Mouse (Mus musculus) heart, postnatal 25 days (tissue): ENCODE measurements around the gene Vps45. TPM values are rescaled to one million over a fixed set of nuclear protein-coding genes. Genes with fewer than 3 reads are reported as not detected.

Experiments used
- DNase-seq: peaks from one replicate; pipeline ENCODE4 v3.0.0; 2022; ENCODE audit warnings: low spot score
- intact Hi-C: fragments of 180-260 bp; cut with DNase I; formaldehyde crosslinking; loops from one replicate; pipeline ENCODE4 v1.15.1; 2025
- total RNA-seq, 2 experiments: library from RNA; stranded (reverse); gene quantifications; 2 replicates each; pipeline ENCODE4 v1.2.3; 2021

The Vps45 gene
- total RNA-seq: 10 to 100 TPM; 20.5 to 26.0 TPM

DNA sequence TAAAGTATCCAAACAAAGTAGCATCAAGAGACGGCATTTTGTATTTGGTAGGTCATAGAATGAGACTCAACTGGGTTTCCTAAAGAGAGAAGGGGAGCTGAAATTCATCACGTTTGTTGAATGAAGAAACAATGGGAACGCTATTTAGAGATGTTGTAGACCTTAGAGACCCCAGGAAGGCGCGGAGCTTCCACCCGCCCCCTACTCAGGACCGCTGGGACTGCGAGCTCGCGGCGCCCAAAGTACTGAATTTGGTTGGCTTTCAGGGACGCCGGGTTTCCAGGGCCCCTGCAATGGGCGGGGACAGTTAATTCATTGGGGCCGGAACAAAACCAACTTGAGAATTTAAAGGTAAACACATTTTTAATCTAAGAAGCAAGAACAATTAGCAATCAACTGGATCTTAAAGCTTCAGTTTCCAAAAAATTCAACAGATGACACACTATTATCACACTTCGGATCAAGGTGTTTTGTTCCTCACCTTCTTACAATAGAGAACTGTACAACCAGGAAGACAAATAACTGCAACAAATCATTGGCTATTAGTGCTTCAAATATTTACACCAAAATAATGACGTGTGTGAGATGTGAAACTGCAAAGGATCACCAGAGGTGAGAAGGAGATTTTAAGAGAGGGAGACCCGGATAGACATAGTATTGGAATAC lies at the start of gene Vps45:
Vps45 (minus strand) TSS at position 236 of the 666 bp plus-strand sequence.
- intact Hi-C loops: loop anchor here (10.0 kb wide), 1 partner anchor 174 kb away; the partner anchor contains the start of gene Ciart
- peak; percentile 24 for DNase-seq

DNA sequence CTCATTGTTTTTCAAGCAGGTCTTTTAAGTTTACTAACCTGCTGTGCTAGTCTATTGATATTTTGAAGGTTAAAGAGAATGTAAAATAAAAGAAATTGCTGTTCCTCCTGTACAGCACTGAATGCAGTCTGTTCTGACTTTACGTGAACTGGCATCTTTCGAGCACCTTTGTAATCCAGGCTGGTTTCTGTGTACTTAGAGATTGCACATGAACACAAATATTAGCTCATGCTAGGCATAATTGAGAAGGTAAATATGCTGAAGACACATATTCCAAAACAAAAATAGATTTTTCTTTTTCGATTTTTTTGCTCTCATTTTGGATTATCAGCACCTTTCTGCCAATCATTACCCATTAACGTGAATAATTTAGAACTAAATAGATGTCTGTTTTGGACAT lies 47.9 kb upstream of the Vps45 start:
- intact Hi-C loops: loop anchor here (5.0 kb wide), 1 partner anchor 41 kb away; no protein-coding TSS in a partner anchor
- DNase-seq: no peak

DNA sequence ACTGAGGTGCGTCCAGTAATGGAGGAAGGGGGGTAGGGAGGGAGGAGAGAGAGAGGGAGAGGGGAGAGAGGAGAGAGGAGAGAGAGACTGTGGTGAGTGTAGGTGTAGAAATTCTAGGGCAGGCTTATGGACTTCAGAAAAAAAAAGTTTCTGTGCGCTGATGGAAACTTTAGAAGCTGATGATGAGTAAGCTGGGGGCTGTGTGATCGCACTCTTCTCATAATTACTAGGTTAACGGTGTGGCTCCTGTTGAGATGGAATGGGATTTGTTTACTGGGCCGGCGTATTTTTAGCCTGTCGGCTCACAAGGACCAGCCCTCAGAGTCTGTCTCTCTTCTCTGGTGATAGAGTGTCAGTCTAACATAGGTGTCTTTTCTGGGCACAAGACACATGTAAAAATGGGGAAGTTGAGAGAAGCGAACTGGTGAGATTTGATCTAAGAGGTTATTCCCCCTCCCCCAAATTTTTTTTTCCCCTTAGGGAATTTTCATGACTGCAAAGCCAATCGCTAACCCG lies 47.0 kb upstream of the Vps45 start:
- DNase-seq: no peak
- intact Hi-C loops: loop anchor here (5.0 kb wide), 1 partner anchor 42 kb away; no protein-coding TSS in a partner anchor

DNA sequence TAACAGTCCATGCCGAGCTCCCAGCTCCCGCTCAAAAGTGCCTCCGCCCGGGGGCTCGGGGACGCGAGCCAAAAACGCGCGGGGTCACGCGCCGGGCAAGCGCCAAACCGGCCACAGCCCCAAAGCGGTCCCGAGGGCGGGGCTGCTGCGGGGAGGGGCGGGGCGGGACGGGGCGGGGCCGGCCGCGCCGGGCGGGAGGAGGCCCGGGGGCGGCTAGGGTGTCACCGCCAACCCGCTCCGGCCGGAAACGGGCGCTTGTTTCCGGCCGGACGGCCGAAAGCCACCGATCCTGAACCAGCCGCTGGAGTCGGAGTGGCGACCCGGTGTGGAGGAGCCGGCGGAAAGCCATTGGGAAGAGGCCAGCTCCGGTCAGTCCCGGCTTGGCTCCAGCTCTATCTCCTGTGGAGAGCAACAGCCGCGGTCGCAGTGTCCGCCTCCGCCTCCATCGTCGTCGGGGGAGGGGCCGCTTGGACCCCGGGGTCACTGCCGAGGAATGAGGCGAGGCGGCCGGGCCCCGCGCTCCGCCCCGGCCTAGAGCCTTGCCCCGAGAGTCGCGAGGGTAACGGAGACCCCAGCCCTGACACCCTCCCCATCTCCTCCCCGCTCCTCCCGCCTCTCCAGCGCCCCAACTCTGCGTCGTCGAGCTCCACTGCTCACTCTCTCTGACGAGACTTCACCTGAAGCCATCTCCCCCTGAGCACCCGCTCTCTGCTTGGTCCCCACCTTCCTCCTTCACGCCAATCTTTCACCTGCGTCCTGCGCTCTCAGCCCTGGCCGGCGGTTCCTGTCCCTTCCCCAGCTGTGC lies 46.2 kb upstream of the Vps45 start, which contains the start of gene Otud7b:
Otud7b (plus strand) TSS at position 267 of the 805 bp plus-strand sequence.
- peak; percentile 67 for DNase-seq
- intact Hi-C loops: loop anchor here (5.0 kb wide), 2 partner anchors 37 to 43 kb away; no protein-coding TSS in a partner anchor

DNA sequence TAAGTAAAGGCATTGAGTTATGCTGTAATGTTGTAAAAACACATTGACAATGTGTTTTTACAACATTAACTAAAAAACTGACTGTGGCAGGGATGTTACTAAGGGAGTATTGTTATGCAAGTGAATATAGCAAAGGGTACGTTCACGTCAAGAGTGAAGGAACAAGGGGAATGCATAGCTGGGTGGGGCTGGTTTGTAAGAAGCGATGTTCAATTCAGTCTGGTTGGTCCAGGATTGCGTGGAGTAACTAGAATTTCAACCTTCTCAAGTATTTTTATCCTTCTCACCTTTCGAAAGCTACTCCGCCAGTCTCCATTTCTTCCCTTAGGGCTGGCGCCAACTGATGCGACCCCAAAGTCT lies 45.6 kb upstream of the Vps45 start:
- intact Hi-C loops: loop anchor here (5.0 kb wide), 1 partner anchor 37 kb away; no protein-coding TSS in a partner anchor
- no peak for DNase-seq

DNA sequence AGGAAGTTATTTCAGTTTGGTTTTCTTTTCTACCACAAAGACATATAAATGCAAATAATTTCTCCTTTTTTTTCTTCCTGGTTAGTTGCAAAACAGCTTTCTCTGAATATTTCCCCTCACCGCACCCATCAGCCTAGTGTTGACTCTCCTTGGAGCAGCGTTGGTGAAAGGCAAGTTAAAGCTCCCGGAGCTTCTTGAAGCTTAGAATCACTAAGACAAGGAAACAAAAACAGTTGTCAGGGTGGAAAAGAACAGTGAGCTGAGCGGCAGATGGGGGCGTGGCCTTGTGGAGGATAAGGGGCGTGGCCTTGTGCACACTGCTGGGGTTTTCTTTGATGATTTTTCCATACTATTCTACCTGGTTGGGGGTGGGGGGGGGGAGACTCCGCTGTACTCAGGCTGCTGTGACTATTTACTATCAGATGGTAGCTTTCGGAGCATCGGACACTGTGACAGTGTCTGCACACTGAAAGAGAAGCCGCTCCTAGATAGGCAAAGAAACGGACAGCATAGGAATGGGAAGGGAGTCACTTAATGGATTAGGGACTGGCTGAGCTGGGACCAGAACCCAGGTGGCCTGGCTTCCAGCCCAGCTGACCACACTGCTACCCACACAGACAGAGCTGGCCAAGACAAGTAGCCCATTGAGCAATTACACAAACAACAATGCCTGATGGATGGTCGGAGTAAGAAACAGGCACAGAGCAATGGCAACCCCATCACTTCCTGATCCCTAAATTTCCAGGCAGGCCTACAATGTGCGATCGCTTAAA lies 44.0 kb upstream of the Vps45 start:
- DNase-seq: no peak
- intact Hi-C loops: loop anchor here (5.0 kb wide), 1 partner anchor 35 kb away; no protein-coding TSS in a partner anchor

DNA sequence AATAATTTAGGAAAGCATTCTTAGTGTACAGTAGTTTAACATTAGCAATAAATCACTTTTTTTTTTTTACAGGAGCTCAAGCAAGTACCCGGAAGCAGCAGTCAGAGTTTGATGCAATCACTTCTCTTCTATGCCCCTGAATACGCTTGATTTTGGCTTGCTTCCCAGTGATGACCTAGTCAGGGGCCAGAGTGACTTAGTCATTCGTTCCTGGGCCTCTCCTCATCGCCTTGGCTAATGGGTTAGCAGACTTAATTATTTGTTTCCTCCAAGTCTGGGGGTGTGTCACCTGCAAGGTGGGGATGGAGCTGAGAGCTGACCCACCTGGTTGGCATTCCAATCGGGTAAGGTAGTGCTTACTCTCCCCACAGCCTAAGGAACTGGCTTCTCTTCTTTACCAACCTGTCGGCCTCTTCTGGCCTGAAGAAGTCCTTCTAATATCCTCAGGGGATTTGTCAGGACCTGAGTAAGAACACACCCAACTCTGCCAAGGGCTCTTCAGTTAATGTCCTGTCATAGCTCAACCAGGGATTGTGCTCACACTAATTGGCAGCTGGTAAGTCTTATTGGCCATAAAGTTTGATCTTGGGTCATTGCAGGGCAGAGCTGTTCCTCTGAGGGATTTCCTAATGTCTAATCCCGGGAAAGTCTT lies 40.5 kb upstream of the Vps45 start:
- intact Hi-C loops: no loop called here
- peak; percentile 35 for DNase-seq

DNA sequence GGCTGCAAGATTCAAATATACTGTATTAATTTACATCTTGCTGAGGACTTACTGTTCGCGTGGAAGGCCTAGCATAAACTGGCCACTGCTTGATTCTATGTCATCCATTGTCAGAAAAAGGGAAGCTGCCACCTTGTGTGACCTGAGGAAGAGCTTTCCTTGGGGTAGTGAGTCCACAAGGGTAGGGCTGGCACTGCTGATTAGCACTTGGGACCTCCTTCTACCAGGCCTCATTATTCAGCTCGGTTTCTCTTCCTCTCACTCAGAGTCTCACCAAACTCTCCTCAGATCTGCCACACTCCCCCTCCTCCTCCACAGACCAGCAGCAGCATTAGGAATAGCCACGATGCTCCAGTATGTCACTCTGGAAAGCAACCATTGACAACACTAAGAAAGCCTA lies 39.9 kb upstream of the Vps45 start:
- intact Hi-C loops: no loop called here
- no peak for DNase-seq

DNA sequence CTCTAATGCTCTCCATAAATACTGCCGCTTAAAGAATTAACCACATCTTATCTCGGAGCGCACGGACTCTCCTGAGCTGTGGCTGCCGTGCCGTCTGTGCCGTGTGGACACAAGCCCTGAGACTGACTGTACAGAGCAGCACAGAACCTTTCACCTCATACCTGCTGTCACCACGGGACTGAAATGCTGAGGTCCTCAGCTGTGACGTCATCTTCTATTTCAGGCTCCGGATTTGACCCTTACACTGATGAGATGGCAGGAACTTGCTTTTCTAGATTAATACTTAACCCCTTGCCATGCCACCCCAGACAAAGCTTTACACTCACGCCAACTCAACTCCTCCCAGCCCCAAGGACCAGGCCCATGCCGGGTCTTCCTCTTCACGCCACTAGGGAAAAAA lies 35.9 kb upstream of the Vps45 start:
- DNase-seq: no peak
- intact Hi-C loops: no loop called here

DNA sequence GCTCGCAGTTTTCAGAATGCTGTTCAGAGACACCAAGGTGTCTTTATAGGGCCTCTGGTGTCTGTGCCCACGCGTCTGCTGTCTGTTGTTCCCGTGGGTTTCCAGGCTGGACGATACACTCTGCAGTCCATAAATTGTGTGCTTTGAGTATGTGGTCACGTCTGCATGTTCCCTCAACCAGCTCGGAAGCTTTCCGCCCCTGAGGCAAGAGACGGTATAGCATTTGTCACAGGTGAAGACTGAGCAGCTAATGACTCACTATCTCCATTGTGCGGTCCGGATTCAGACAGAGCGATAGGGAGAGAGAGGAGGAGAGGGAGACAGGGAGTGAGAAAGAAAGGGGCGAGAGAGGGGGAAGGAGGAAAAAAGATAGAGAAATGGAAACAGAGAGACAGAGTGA lies 35.2 kb upstream of the Vps45 start:
- intact Hi-C loops: no loop called here
- DNase-seq: no peak

DNA sequence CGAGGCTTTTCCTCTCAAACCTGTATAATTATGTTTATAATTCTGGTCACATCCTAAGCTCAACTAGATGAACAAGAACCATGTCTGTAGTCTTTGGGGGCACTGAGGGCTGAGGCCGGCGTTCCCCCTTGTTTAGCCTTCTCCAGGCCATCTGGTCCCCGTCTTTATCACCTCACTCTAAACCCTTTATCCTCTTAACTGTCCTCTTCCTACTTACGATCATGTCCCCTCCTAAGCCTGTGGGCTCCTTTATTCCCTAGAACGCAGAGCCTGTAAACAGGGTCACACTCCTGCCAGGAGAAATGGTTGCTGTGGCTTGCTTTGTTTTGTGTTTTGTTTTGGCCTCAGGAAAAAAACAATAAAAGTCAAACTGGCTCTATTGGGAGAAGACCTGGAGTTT lies 33.7 kb upstream of the Vps45 start:
- no peak for DNase-seq
- intact Hi-C loops: no loop called here

DNA sequence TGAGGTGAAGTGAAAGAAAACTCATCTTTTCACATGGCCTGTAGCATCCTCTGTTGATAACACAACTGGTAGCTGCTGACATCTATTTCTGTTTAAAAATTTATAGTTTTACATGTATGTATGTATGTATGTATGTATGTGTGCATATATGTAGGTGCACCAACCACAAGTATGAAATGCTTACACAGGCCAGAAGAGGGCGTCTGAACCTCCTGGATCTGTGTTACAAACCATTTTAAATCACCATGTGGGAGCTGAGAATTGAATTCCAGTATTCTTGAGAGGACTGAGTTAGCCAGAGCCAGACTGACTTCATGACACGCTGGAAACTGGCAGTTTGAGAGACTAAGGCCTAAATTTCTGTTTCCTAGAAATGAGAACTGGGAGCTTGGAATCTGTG lies 32.9 kb upstream of the Vps45 start:
- intact Hi-C loops: no loop called here
- no peak for DNase-seq

DNA sequence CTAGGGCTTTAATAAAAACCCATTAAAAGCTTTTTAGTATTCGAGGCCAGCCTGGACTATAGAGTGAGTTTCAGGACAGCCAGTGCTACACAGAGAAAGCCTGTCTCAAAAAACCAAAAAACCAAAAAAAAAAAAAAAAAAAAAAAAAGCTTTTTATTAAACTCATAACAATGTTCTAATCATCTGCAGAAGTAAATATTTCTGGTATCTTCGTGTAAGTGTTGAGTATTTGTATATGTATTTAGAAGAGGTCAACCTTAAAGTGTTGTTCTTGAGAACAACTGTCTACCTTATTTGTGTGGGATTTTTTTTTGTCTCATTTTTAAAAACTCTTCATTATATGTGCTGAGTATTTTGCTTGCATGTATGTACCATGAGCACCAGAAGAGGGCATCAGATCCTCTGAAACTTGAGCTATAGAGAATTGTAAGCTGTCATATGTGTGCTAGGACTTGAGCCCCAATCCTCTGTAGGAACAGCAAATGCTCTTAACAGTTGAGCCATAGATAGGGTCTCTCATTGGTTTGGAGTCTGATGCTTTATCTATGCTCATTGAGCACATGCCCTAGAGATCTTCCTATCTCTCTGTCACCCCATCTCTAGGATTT lies 31.7 kb upstream of the Vps45 start:
- DNase-seq: no peak
- intact Hi-C loops: no loop called here

DNA sequence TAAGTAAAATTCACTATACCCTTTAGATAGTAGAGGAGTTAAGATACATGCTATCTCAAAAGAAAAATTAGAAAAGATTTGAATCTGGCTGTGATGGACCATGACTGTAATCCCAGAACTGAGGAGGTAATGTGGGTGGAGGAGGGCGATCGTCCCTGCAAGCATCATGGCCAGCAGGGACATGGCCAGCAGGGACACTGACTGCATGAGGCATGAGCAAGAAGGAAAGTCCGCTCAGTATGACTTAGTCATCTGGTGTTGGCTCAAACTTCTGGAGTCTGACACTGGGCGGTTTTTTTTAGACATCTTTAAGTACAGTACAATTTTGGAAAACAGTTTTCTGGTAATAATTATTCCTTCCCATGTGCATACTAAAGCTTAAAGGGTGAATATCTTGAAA lies 29.5 kb upstream of the Vps45 start:
- intact Hi-C loops: no loop called here
- no peak for DNase-seq

DNA sequence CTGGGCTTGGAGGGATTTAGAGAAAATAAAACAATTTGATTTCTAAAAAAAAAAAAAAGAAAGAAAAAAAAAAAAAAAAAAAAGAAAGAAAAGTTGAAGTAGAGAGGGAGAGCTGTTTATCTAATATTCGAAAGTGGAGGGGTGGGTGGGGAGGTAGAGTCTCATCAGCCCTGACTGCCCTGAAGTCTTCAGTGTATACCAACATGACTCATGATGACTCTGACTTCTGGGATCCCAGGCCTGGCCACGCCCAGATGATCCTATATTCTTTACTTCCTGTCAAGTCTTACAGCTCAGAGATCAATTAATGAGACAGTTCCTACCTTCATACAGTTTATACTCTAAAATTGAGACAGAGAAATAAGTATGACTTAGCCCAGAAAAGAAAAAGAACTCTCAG lies 29.0 kb upstream of the Vps45 start:
- no peak for DNase-seq
- intact Hi-C loops: no loop called here

DNA sequence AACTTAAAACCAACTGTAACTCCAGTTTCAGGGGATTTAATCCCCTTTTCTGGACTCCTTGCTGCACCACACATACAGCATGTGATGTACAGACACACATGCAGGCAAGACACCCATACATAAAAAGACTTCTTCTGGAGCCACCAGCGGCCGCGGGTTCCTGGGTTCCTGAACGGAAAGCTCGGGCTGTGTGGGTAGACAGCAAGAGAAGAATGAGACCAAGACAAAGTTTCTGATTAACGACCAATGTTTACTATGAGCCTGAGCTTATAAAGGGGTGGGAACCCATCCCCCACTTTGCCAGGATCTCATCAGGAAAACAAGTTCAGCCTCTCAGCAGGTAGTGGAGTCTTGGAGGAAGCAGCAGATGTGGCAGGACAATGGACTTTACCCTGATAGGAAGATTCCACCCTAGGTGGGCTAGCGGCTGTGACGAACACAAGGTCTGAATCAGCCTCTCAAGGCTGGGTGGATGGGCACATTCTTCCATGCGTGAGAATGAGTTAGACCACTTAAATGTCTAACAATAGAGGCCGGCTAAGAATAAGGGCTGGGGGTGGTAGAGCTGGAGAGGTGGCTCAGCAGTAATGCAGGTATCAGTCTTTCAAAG lies 26.0 kb upstream of the Vps45 start:
- intact Hi-C loops: no loop called here

DNA sequence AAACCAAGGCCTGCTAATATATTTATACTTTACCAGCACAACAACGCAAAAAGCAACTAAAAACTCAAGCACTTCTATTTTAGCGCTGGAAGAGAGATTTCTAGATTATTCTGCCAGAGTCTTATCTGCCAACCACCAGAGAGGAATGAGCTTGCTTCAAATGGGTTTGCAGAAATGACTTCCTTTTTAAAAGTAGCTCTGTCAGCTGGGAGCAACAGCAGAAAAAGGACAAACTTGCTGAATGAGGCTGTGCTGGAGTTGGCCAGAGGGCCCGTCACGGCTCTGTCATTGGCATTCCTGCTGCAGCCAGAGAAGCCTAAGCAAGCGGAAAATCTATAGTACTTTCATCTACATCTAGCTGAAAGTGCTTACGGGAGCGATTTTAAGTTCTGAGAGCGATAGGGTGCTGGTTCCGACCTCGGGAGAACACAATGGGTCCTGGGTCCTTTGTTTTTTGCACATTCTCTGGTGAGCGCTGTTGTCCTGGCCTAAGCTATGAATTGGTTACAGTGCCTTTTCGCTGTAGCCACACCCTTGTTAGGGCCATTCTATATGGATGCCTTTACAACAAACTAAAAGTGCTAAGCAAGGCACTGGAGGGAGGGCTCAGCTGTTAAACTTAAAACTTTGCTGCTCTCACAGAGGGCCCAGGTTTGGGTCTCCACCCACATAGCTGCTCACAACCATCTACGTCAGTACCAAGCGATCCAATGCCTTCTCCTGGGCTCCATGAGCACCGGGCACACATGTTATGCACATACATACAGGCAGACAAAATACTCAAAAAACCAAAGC lies 24.6 kb upstream of the Vps45 start:
- DNase-seq: no peak
- intact Hi-C loops: no loop called here

More for the DNA sequence above, 26.0 kb upstream of the Vps45 start:
- no peak for DNase-seq

DNA sequence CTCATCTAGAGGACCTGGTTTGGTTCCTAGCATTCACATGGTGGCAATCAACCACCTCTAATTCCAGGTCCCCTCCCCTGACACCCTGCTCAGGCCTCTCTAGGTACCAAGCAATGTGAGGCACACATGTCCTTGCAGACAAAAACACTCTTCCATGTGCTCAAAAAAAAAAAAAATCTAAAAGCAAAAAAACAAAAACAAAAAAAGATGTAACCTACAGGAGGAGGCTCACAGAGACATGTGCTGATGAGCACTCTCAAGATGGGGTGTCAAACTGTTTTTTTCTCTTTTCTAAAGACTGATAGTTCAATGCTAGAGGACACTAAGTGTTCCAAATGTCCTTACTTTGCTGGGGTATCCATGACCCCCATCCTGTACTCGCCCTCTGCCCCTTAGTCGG lies 23.8 kb upstream of the Vps45 start:
- intact Hi-C loops: no loop called here
- no peak for DNase-seq
